In the genomic region with DNA sequence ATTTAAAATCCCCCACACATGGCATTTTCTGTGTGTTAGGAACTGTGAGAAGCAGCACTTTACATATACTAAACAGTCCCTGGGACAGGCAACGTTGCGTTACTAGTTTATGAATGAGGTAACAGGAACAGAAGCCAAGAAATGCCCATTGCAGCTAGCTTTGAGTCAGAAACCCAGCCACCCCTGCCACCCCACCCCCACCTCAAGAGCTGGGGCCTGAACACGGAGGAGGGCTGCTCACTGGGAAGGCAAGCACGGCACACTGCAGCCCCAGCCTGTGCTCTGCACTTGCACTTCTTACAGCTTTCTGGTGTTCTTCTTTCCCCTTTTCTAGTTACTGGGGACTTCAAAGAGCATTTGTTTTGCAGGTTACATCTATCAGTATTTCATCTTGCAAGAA, we compare ENCODE assay signal across 11 mouse cellular contexts.
DNase-seq lines count a peak whose midpoint lies in the region; ATAC-seq and TF ChIP-seq lines count a peak whose summit lies in the region.
"Had no signal": no experiment of that assay in that cellular context is flagged by ENCODE, and none has a peak within 500 bp of the region (broad histone marks: within the 10 kb centered on the region; RNA-seq: fewer than 3 reads in every experiment).

No protein-coding gene starts in this region.

- no peaks in the 10 kb centered on the region for H3K4me1 ChIP-seq in kidney, adult 2 months (ENCODE audit: control insufficient read depth, insufficient read depth, low read length)

- TF ChIP-seq CTCF in C2C12 (IDR thresholded peaks at IDR 0.05; ENCODE audit: control insufficient read depth, insufficient read depth, insufficient read length): no peak
- no peak for TF ChIP-seq CTCF in kidney, adult 2 months (conservative IDR thresholded peaks at IDR 0.05; ENCODE audit: insufficient read depth, insufficient read length, low read depth, low read length)

- no peak for TF ChIP-seq POLR2A in kidney, adult 2 months (IDR thresholded peaks at IDR 0.05; ENCODE audit: low read depth, low read length)

- WGBS in kidney, adult 2 months: 33% methylated on average over 4 of the region's 4 CpGs

- H3ac ChIP-seq in C2C12 (ENCODE audit: control insufficient read depth, insufficient read length, low read depth): no peak overlapping the region

- no peaks in the 10 kb centered on the region for H3K27me3 ChIP-seq in C2C12 (ENCODE audit: control insufficient read depth, insufficient read depth, insufficient read length)
- H3K27me3 ChIP-seq in kidney, adult 2 months (replicated peaks; ENCODE audit: control insufficient read depth, insufficient read depth, low read length): no peaks in the 10 kb centered on the region
- H3K27me3 ChIP-seq: hindbrain, embryonic 15.5 days; neural tube, embryonic 13.5 days had no signal

- 0 out of 2 replicates have a peak, but pooled peaks have one; percentile 23 for ATAC-seq in neutrophil, adult 5-6 weeks (ENCODE audit: extremely low read depth, insufficient number of reproducible peaks, low FRiP score, poor library complexity, severe bottlenecking)

- peaks cover 87% of the 10 kb centered on the region for H3K79me3 ChIP-seq in C2C12 (ENCODE audit: low read depth)

- no peak overlapping the region for H3K4me3 ChIP-seq in C2C12 (ENCODE audit: insufficient read depth, poor library complexity, severe bottlenecking)
- H3K4me3 ChIP-seq in kidney, adult 2 months (ENCODE audit: insufficient read depth, low read depth, low read length): no peak overlapping the region
- H3K4me3 ChIP-seq: hindbrain, embryonic 15.5 days; neural tube, embryonic 13.5 days had no signal

- H3K79me2 ChIP-seq in C2C12 (ENCODE audit: control insufficient read depth, insufficient read depth): peaks cover 99% of the 10 kb centered on the region

- H3K27ac ChIP-seq in kidney, adult 2 months (ENCODE audit: insufficient read depth, low read depth, low read length): no peak overlapping the region
- H3K27ac ChIP-seq: hindbrain, embryonic 15.5 days; neural tube, embryonic 13.5 days had no signal

- peak; percentile 19 for DNase-seq in heart, postnatal 4 days
- DNase-seq in heart, adult 11 months: no peak
- peak; percentile 76 for DNase-seq in T-cell, adult 2 months (ENCODE audit: low spot score)
- no peak for DNase-seq in cerebellum, adult 11 months
- DNase-seq in ovary, adult 18-20 months (ENCODE audit: low spot score): no peak
- no peak for DNase-seq in kidney, adult 2 months
- DNase-seq: cerebellum, postnatal 36 days had no signal

- H3K36me3 ChIP-seq in C2C12 (ENCODE audit: control insufficient read depth, insufficient read depth): peaks cover 8% of the 10 kb centered on the region
- no peaks in the 10 kb centered on the region for H3K36me3 ChIP-seq in kidney, adult 2 months (ENCODE audit: control insufficient read depth, insufficient read depth, low read length)
- H3K36me3 ChIP-seq: hindbrain, embryonic 15.5 days; neural tube, embryonic 13.5 days had no signal

TF ChIP-seq in C2C12, 6 proteins besides CTCF, POLR2A, EP300 and RAD21:
- TF ChIP-seq FOSL1 (IDR thresholded peaks at IDR 0.05; ENCODE audit: insufficient read depth, low read length, poor library complexity, severe bottlenecking): no peak
- TF ChIP-seq USF1 (IDR thresholded peaks at IDR 0.05; ENCODE audit: low read depth): no peak
- no peak for TF ChIP-seq MYOD1 (IDR thresholded peaks at IDR 0.05; ENCODE audit: control insufficient read depth, insufficient read length, low read depth)
- TF ChIP-seq MYOG (IDR thresholded peaks at IDR 0.05; ENCODE audit: control insufficient read depth, extremely low read depth, insufficient read length): no peak
- peak; percentile 9 for TF ChIP-seq CEBPB (IDR thresholded peaks at IDR 0.05; ENCODE audit: low read depth)
- no peak for TF ChIP-seq MAX (IDR thresholded peaks at IDR 0.05)

Comparison
In these comparisons a context has a peak if more than half of its experiments do, and no peak if none do; other contexts are left out.
1. DNase-seq: peak in heart, postnatal 4 days (single experiment) and T-cell, adult 2 months (single experiment); none in heart, adult 11 months (single experiment), cerebellum, adult 11 months (single experiment), ovary, adult 18-20 months (single experiment) and kidney, adult 2 months (single experiment).